Mouse (Mus musculus) stomach, postnatal 0 days (tissue): ENCODE measurements around the gene 9930022D16Rik. TPM values are rescaled to one million over a fixed set of nuclear protein-coding genes. Genes with fewer than 3 reads are reported as not detected.
A peak's percentile ranks its signal among the peaks of the same experiment; 100 is the strongest.

ENCODE experiments used
- ATAC-seq: fragments of 200-750 bp; cut with Nextera tagmentation; 2 replicates; pipeline ENCODE4 v1.8.0; 2017; ENCODE audit not compliant: low FRiP score, low TSS enrichment
- DNase-seq: peaks from one replicate; pipeline ENCODE4 v3.0.0-alpha.2; 2016; ENCODE audit warnings: low spot score
- H3K27ac ChIP-seq: fragments of 300-500 bp; sonication (generic); replicated peaks from 2 replicates; pipeline ENCODE4 v1.5.1; 2014; ENCODE audit warnings: mild to moderate bottlenecking, control low read depth
- H3K27me3 ChIP-seq: fragments of 300-500 bp; sonication (generic); 2 replicates; pipeline ENCODE4 v1.6.1; 2014; ENCODE audit warnings: low read length; ENCODE audit not compliant: control insufficient read depth, insufficient read depth
- H3K36me3 ChIP-seq: fragments of 300-500 bp; sonication (generic); 2 replicates; pipeline ENCODE4 v1.6.1; 2014; ENCODE audit warnings: low read length, mixed read lengths; ENCODE audit not compliant: control insufficient read depth, insufficient read depth
- H3K4me1 ChIP-seq: fragments of 300-500 bp; sonication (generic); replicated peaks from 2 replicates; pipeline ENCODE4 v1.6.1; 2014; ENCODE audit warnings: antibody characterized with exemption; ENCODE audit not compliant: control insufficient read depth, insufficient read depth
- H3K4me2 ChIP-seq: fragments of 300-500 bp; sonication (generic); replicated peaks from 2 replicates; pipeline ENCODE4 v1.6.1; 2014; ENCODE audit warnings: low read depth, mild to moderate bottlenecking, control low read depth, moderate library complexity
- H3K4me3 ChIP-seq: fragments of 300-500 bp; sonication (generic); 2 replicates; pipeline ENCODE4 v1.5.1; 2014; ENCODE audit warnings: low read depth, low read length, control low read depth
- H3K9ac ChIP-seq: fragments of 300-500 bp; sonication (generic); 2 replicates; pipeline ENCODE4 v1.6.1; 2014; ENCODE audit warnings: mild to moderate bottlenecking, low read length, control low read depth, mixed read lengths
- H3K9me3 ChIP-seq: fragments of 300-500 bp; sonication (generic); 2 replicates; pipeline ENCODE4 v1.6.1; 2016; ENCODE audit warnings: low read length; ENCODE audit not compliant: control insufficient read depth
- CTCF ChIP-seq: IDR thresholded peaks from 2 replicates; pipeline ENCODE4 v1.5.1; 2016; ENCODE audit warnings: antibody characterized with exemption, low read depth, mild to moderate bottlenecking, moderate library complexity
- EP300 ChIP-seq: optimal IDR thresholded peaks from 2 replicates; pipeline ENCODE3; 2016; ENCODE audit warnings: antibody characterized with exemption
- WGBS: fragments of 180-500 bp; shearing (Covaris S2); extraction: QIAGEN DNeasy Blood & Tissue Kit; methylation state at CpG from one replicate; pipeline ENCODE4 v1.1.7; 2014; 5-methylcytosine and 5-hydroxymethylcytosine counted together
- polyA plus RNA-seq: library from polyadenylated mRNA; unstranded; fragments of >200 nt; fragmentation: Nextera tagmentation; extraction: Ambion mirVana; gene quantifications from 2 replicates; pipeline ENCODE4 v1.2.1, GENCODE M21; 2015

Gene 9930022D16Rik
- polyA plus RNA-seq, 1 experiment from 2014 or later: not detected

DNA sequence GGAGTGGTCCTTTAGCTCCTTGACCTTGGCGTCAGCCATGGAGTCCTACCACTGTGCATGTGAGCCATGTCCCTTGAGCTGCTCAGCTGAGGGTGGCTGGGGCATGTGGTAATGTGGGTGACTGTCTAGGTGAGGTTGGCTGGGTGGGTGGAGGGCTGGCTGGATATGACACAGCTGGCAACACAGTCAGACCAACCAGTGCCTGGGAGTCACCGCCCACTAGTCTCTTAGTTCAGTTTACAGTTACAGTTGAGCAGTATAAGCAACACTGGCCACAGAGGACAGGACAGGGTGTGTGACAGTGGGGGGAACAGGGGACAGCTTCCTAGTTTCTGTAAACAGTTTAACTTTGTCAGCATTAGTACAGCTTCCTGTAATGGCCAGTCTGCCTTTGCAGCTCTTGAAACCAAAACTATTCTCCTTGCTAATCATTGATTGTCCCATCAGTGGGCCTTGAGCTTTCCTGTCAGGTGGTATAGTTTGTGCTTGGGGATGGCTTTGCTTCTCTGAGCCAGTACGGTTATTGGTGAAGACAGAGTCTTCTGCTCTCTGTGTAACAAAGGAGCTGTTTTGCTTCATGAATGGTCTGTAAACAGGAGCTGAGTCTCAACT is 44.6 kb upstream of the 9930022D16Rik start:
- peaks cover 2% of the 10 kb centered on the region; the same call in 1 of the 2 replicates for H3K36me3 ChIP-seq
- no peak overlapping the region for H3K4me3 ChIP-seq
- peaks cover 11% of the 10 kb centered on the region for H3K4me1 ChIP-seq
- no peak overlapping the region for H3K9ac ChIP-seq
- peak overlapping the region; percentile 24; the same call in 1 of the 2 replicates for H3K27ac ChIP-seq
- peak; percentile 47 for DNase-seq
- H3K4me2 ChIP-seq: no peak overlapping the region
- no peaks in the 10 kb centered on the region for H3K27me3 ChIP-seq
- WGBS: 65% methylated on average over 3 of the region's 3 CpGs
- ATAC-seq: peak; percentile 72
- TF ChIP-seq CTCF: no peak
- TF ChIP-seq EP300: no peak
- no peaks in the 10 kb centered on the region for H3K9me3 ChIP-seq

DNA sequence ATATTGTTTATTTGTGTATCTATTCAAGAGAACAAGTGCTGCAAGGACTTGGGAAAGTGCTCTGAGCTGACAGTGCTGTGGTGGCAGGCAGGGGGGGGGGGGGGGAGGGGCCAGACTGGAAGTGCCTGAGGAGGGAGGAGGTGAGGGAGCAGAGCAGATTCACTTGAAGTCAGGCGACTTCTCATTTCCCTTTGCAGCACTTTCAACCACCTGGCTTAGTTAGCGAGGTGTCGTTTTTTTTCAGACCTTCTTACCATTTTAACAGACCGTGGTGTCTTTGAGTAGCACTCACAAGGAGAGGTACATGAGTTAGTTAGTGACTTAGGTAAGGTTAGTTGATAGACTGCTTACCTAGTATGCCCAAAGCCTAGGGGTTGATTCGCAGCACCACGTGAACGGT is 38.3 kb upstream of the 9930022D16Rik start:
- WGBS: 78% methylated on average over 7 of the region's 7 CpGs
- no peak for DNase-seq

DNA sequence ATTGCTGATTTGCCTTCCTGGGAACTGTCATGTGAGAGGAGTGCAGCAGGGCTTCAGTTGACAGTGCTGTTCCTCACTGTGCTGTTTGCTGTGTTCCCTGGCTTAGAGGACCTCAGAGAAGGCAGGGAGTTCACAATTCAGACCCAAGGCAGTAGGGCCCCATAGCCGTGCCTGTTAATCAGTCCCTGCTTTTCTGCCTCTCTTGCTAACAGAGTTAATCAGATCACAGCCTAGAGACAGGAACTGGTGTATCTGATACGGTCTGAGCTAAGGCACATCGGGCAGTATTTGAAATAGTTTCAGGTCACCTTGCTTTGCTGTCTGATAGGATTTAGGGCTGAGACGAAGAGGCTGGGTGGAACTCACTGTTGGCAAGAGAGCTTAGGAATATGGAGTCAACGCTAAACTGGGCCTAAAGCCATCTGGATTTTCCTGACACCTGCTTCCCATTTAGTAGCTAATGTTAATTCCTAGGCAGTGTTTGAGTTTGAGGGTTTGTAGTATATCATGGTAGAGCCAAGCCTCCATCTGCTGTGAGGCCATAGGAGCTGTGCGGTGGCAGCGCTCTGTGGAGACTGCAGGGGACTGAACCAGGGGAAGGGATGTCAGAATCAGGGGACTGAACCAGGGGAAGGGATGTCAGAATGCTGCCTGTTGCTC is 37.1 kb upstream of the 9930022D16Rik start:
- DNase-seq (no peak), ATAC-seq (no peak)
- 0 out of 2 replicates have a peak overlapping the region, but pooled peaks have one; percentile 45 for H3K27ac ChIP-seq

More for the DNA sequence above, 38.3 kb upstream of the 9930022D16Rik start:
- no peak for ATAC-seq
- peaks cover 6% of the 10 kb centered on the region for H3K4me1 ChIP-seq
- H3K27ac ChIP-seq: no peak overlapping the region
- TF ChIP-seq CTCF (no peak), EP300 (no peak)
- no peaks in the 10 kb centered on the region for H3K27me3 ChIP-seq
- peaks cover 2% of the 10 kb centered on the region; the same call in 1 of the 2 replicates for H3K36me3 ChIP-seq
- H3K9me3 ChIP-seq: no peaks in the 10 kb centered on the region
- H3K9ac ChIP-seq: no peak overlapping the region
- no peak overlapping the region for H3K4me3 ChIP-seq
- H3K4me2 ChIP-seq: no peak overlapping the region

DNA sequence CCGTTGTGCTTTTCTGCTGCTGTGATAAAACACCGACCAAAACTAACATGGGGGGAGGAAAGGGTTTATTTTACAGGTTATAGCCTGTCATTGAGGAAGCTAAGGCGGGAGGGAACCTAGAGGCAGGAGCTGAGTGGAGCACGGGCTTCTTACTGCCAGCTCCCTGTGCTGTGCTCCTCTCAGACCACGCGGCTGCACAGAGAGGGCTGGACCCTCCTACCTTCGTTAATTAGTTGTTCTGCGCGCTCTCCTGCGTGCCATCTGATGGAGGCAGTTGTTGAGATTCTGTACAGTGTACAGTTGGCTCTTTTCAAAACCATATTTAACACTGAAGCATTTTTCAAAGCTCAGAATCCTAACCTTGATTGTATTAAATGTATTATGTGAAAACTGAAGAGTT is 36.2 kb upstream of the 9930022D16Rik start:
- TF ChIP-seq EP300: no peak
- TF ChIP-seq CTCF: no peak
- peaks cover 2% of the 10 kb centered on the region; the same call in 1 of the 2 replicates for H3K36me3 ChIP-seq
- no peaks in the 10 kb centered on the region for H3K9me3 ChIP-seq
- H3K9ac ChIP-seq: 0 out of 2 replicates have a peak overlapping the region, but pooled peaks have one; percentile 18
- DNase-seq (no peak), ATAC-seq (no peak)
- no peak overlapping the region for H3K4me3 ChIP-seq
- 45% methylated on average over 10 of the region's 10 CpGs for WGBS
- peaks cover 6% of the 10 kb centered on the region for H3K4me1 ChIP-seq
- no peaks in the 10 kb centered on the region for H3K27me3 ChIP-seq
- no peak overlapping the region for H3K4me2 ChIP-seq
- 0 out of 2 replicates have a peak overlapping the region, but pooled peaks have one; percentile 18 for H3K27ac ChIP-seq

More for the DNA sequence above, 37.1 kb upstream of the 9930022D16Rik start:
- WGBS: 25% methylated on average over 7 of the region's 7 CpGs
- no peak for TF ChIP-seq CTCF
- no peak for TF ChIP-seq EP300
- Histone ChIP-seq H3K27me3 (no peaks in the 10 kb centered on the region), H3K4me3 (no peak overlapping the region), H3K36me3 (peaks cover 2% of the 10 kb centered on the region; the same call in 1 of the 2 replicates), H3K9ac (no peak overlapping the region), H3K4me2 (no peak overlapping the region), H3K9me3 (no peaks in the 10 kb centered on the region), H3K4me1 (peaks cover 6% of the 10 kb centered on the region)

DNA sequence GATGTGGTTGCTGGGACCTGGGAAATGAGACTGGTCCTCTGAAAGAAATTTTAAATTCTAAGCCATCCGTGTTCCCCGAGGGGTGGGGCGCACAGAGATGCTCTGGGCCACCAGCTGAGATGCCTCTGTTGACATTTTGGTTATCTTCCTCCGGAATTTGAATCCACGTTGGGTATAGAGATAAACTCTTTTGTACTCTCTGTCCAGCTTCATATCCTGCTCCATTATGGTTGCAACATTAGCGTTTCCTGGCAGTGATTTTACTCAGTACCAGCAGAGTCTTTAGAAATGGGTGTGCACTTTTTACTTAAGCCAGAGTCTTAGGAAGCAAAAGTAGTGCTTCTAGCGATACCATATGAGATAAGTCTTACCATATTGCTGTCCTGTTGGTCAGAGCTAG is 35.7 kb upstream of the 9930022D16Rik start:
- TF ChIP-seq CTCF (no peak), EP300 (no peak)
- no peak overlapping the region for H3K9ac ChIP-seq
- H3K36me3 ChIP-seq: peaks cover 2% of the 10 kb centered on the region
- H3K27me3 ChIP-seq: no peaks in the 10 kb centered on the region
- WGBS: 43% methylated on average over 7 of the region's 7 CpGs
- H3K4me3 ChIP-seq: no peak overlapping the region
- H3K4me2 ChIP-seq: no peak overlapping the region
- no peaks in the 10 kb centered on the region for H3K9me3 ChIP-seq
- H3K27ac ChIP-seq: no peak overlapping the region
- no peak for ATAC-seq
- peaks cover 6% of the 10 kb centered on the region for H3K4me1 ChIP-seq
- no peak for DNase-seq

DNA sequence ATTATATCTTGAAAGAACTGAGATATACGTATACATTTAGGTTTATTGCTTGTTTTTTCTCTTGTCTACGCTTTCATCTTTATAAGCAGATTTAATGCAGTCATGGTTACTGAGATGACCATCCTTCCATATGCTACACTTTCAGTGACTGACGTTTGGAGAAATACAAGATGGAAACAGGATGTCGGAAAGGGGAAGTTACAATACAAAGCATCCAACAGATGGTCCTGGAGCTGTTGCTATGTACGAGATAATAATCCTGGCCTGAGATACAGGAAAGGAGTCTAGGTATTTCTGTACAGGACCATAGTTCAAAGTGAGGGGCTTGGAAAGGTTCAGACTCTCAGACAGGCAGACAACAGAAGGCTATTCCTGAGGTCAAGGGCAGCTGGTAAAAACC is 33.1 kb upstream of the 9930022D16Rik start:
- ATAC-seq (no peak), DNase-seq (no peak)
- Histone ChIP-seq H3K27ac (no peak overlapping the region), H3K9me3 (no peaks in the 10 kb centered on the region), H3K9ac (no peak overlapping the region), H3K4me3 (no peak overlapping the region), H3K4me2 (no peak overlapping the region), H3K4me1 (peaks cover 6% of the 10 kb centered on the region), H3K36me3 (no peaks in the 10 kb centered on the region; the same call in 1 of the 2 replicates), H3K27me3 (no peaks in the 10 kb centered on the region)
- WGBS: 73% methylated on average over 5 of the region's 5 CpGs
- TF ChIP-seq CTCF (no peak), EP300 (no peak)
